Mouse (Mus musculus) myocyte (in vitro differentiated cells): ENCODE results near the gene Pno1. TPM values are rescaled to one million over a fixed set of nuclear protein-coding genes. Genes with fewer than 3 reads are reported as not detected.

ENCODE experiments used
- H3K27me3 ChIP-seq: one replicate; pipeline ENCODE4 v1.6.1; 2011; ENCODE audit not compliant: control insufficient read depth, insufficient read depth, insufficient read length
- H3K36me3 ChIP-seq: one replicate; pipeline ENCODE4 v1.6.1; 2011; ENCODE audit not compliant: control insufficient read depth, insufficient read depth
- H3K4me2 ChIP-seq: one replicate; pipeline ENCODE4 v1.6.1; 2011; ENCODE audit warnings: low read depth, control low read depth
- H3K4me3 ChIP-seq: one replicate; pipeline ENCODE4 v1.5.1; 2011; ENCODE audit warnings: mild to moderate bottlenecking, control low read depth, moderate library complexity
- H3K79me2 ChIP-seq: one replicate; pipeline ENCODE4 v1.6.1; 2011; ENCODE audit not compliant: control insufficient read depth, insufficient read depth
- H3ac ChIP-seq: one replicate; pipeline ENCODE4 v1.6.1; 2011; ENCODE audit not compliant: control insufficient read depth, insufficient read length
- CEBPB ChIP-seq: IDR thresholded peaks from 2 replicates; pipeline ENCODE4 v1.6.1; 2011; ENCODE audit warnings: mild to moderate bottlenecking, moderate library complexity; ENCODE audit not compliant: poor library complexity, insufficient read depth, severe bottlenecking
- E2F4 ChIP-seq: IDR thresholded peaks from one replicate; pipeline ENCODE4 v1.6.1; 2011; ENCODE audit warnings: mild to moderate bottlenecking, control low read depth, moderate library complexity; ENCODE audit not compliant: insufficient read depth
- MAX ChIP-seq: IDR thresholded peaks from one replicate; pipeline ENCODE4 v1.6.1; 2011; ENCODE audit warnings: low read depth, mild to moderate bottlenecking, control low read depth
- MYOD1 ChIP-seq, 3 experiments: IDR thresholded peaks; one replicate each; pipeline ENCODE4 v1.6.1; 2011; ENCODE audit warnings: control low read depth in 2 of 3, low read depth in 2 of 3, mild to moderate bottlenecking in 2 of 3, moderate library complexity in 1 of 3; ENCODE audit not compliant: insufficient read length in 2 of 3, control insufficient read depth in 1 of 3
- MYOG ChIP-seq, 3 experiments: IDR thresholded peaks; one replicate each; pipeline ENCODE4 v1.6.1; 2011; ENCODE audit warnings: control low read depth in 2 of 3, low read depth in 2 of 3, mild to moderate bottlenecking in 2 of 3; ENCODE audit not compliant: insufficient read length in 2 of 3, control insufficient read depth in 1 of 3, insufficient read depth in 1 of 3
- POLR2A ChIP-seq: IDR thresholded peaks from one replicate; pipeline ENCODE4 v1.6.1; 2011; ENCODE audit warnings: low read depth, mild to moderate bottlenecking, control low read depth, moderate library complexity; ENCODE audit not compliant: insufficient read length
- POLR2AphosphoS2 ChIP-seq: IDR thresholded peaks from one replicate; pipeline ENCODE4 v1.6.1; 2011; ENCODE audit warnings: low read depth, control low read depth; ENCODE audit not compliant: insufficient read length
- REST ChIP-seq: IDR thresholded peaks from one replicate; pipeline ENCODE4 v1.6.1; 2011; ENCODE audit warnings: mild to moderate bottlenecking, control low read depth, moderate library complexity; ENCODE audit not compliant: insufficient read depth, insufficient read length
- SRF ChIP-seq: IDR thresholded peaks from one replicate; pipeline ENCODE4 v1.6.1; 2011; ENCODE audit warnings: low read depth; ENCODE audit not compliant: control insufficient read depth, insufficient read length
- TCF12 ChIP-seq: IDR thresholded peaks from one replicate; pipeline ENCODE4 v1.6.1; 2011; ENCODE audit warnings: mild to moderate bottlenecking, control low read depth; ENCODE audit not compliant: poor library complexity, insufficient read depth, severe bottlenecking
- TCF3 ChIP-seq: IDR thresholded peaks from one replicate; pipeline ENCODE4 v1.6.1; 2011; ENCODE audit warnings: low read depth, control low read depth; ENCODE audit not compliant: insufficient read length
- USF1 ChIP-seq: IDR thresholded peaks from one replicate; pipeline ENCODE4 v1.6.1; 2011; ENCODE audit warnings: low read depth, mild to moderate bottlenecking, control low read depth, moderate library complexity
- polyA plus RNA-seq: library from polyadenylated mRNA; unstranded; fragments of >200 nt; fragmentation: generic; extraction: Trizol; gene quantifications from one replicate; pipeline ENCODE4 v1.2.1, GENCODE M21; 2012; ENCODE audit warnings: missing spikeins

Pno1 gene
- polyA plus RNA-seq, 1 experiment: 35.7 TPM

DNA sequence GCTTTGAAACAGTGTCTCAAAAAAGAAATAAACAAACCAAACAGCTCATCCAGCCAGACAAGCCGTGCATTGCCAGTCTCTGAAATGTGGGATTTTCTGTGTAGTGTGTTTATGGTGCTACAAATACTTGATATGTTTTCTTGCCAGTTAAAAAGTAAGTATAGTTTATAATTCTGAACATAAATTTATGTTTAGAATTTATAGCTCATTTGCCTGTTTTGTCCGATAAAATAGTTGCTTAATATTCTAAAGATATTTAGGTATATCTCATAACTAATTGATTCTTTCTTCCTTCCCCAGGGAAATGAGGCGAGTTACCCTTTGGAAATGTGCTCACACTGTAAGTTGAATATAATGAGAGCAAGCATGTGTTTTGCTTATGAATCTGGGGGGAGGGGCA lies 29.6 kb downstream of the Pno1 start, which contains the start of gene Wdr92:
Wdr92 (plus strand) TSS at position 301 of the 400 bp plus-strand sequence.
- H3K4me2 ChIP-seq: no peak within 1 kb of the TSS

GRCm38 (mm10) chr11:17180753-17181152 lies 30.6 kb downstream of the Pno1 start:
- H3ac ChIP-seq: no peak overlapping the region
- peaks cover 98% of the 10 kb centered on the region for H3K79me2 ChIP-seq
- no peak for TF ChIP-seq REST
- TF ChIP-seq MYOD1 (IDR thresholded peaks at IDR 0.05; ENCODE audit: control insufficient read depth in 1 of 3, insufficient read length in 2 of 3, low read depth in 2 of 3): no peak
- TF ChIP-seq MAX: no peak
- TF ChIP-seq MYOG (IDR thresholded peaks at IDR 0.05; ENCODE audit: control insufficient read depth in 1 of 3, insufficient read depth in 1 of 3, insufficient read length in 2 of 3, low read depth in 2 of 3): no peak
- TF ChIP-seq POLR2AphosphoS2: no peak
- TF ChIP-seq TCF12: no peak
- no peak for TF ChIP-seq USF1
- no peak for TF ChIP-seq CEBPB
- no peak for TF ChIP-seq E2F4
- no peak for TF ChIP-seq TCF3
- TF ChIP-seq POLR2A: no peak
- TF ChIP-seq SRF: no peak
- H3K4me3 ChIP-seq: no peak overlapping the region
- H3K4me2 ChIP-seq: no peak overlapping the region
- H3K27me3 ChIP-seq: no peaks in the 10 kb centered on the region
- no peaks in the 10 kb centered on the region for H3K36me3 ChIP-seq

More for the DNA sequence above, 29.6 kb downstream of the Pno1 start, which contains the start of gene Wdr92:
- no peak for TF ChIP-seq SRF
- TF ChIP-seq USF1: no peak
- TF ChIP-seq POLR2A: no peak
- TF ChIP-seq MAX: no peak
- no peak for TF ChIP-seq CEBPB
- TF ChIP-seq TCF12: no peak
- no peak for TF ChIP-seq REST
- no peak for TF ChIP-seq POLR2AphosphoS2
- no peak for TF ChIP-seq MYOD1 (IDR thresholded peaks at IDR 0.05; ENCODE audit: control insufficient read depth in 1 of 3, insufficient read length in 2 of 3, low read depth in 2 of 3)
- no peak for TF ChIP-seq TCF3
- no peak for TF ChIP-seq MYOG (IDR thresholded peaks at IDR 0.05; ENCODE audit: control insufficient read depth in 1 of 3, insufficient read depth in 1 of 3, insufficient read length in 2 of 3, low read depth in 2 of 3)
- no peak for TF ChIP-seq E2F4
- Histone ChIP-seq H3K4me3 (no peak within 1 kb of the TSS), H3K79me2 (peaks cover 98% of the 10 kb centered on the region), H3ac (no peak within 1 kb of the TSS), H3K36me3 (no peaks in the 10 kb centered on the region), H3K27me3 (no peaks in the 10 kb centered on the region)

GRCm38 (mm10) chr11:17176638-17177037 lies 34.7 kb downstream of the Pno1 start:
- no peak for TF ChIP-seq POLR2AphosphoS2
- no peak for TF ChIP-seq TCF12
- no peak for TF ChIP-seq USF1
- no peak for TF ChIP-seq MYOG (IDR thresholded peaks at IDR 0.05; ENCODE audit: control insufficient read depth in 1 of 3, insufficient read depth in 1 of 3, insufficient read length in 2 of 3, low read depth in 2 of 3)
- no peak for TF ChIP-seq CEBPB
- TF ChIP-seq TCF3: no peak
- TF ChIP-seq SRF: no peak
- TF ChIP-seq MAX: no peak
- TF ChIP-seq MYOD1 (IDR thresholded peaks at IDR 0.05; ENCODE audit: control insufficient read depth in 1 of 3, insufficient read length in 2 of 3, low read depth in 2 of 3): no peak
- TF ChIP-seq POLR2A: no peak
- no peak for TF ChIP-seq E2F4
- TF ChIP-seq REST: no peak
- no peaks in the 10 kb centered on the region for H3K27me3 ChIP-seq

GRCm38 (mm10) chr11:17172300-17172699 lies 39.1 kb downstream of the Pno1 start:
- no peaks in the 10 kb centered on the region for H3K36me3 ChIP-seq
- H3ac ChIP-seq: no peak overlapping the region
- H3K4me3 ChIP-seq: no peak overlapping the region
- peaks cover 100% of the 10 kb centered on the region for H3K79me2 ChIP-seq
- H3K27me3 ChIP-seq: no peaks in the 10 kb centered on the region
- no peak for TF ChIP-seq MYOG (IDR thresholded peaks at IDR 0.05; ENCODE audit: control insufficient read depth in 1 of 3, insufficient read depth in 1 of 3, insufficient read length in 2 of 3, low read depth in 2 of 3)
- TF ChIP-seq USF1: no peak
- TF ChIP-seq MYOD1 (IDR thresholded peaks at IDR 0.05; ENCODE audit: control insufficient read depth in 1 of 3, insufficient read length in 2 of 3, low read depth in 2 of 3): no peak
- TF ChIP-seq TCF12: no peak
- TF ChIP-seq REST: no peak
- TF ChIP-seq TCF3: no peak
- H3K4me2 ChIP-seq: no peak overlapping the region

More at GRCm38 (mm10) chr11:17176638-17177037, 34.7 kb downstream of the Pno1 start:
- H3K4me3 ChIP-seq: no peak overlapping the region
- no peak overlapping the region for H3ac ChIP-seq
- H3K4me2 ChIP-seq: no peak overlapping the region
- H3K36me3 ChIP-seq: no peaks in the 10 kb centered on the region
- H3K79me2 ChIP-seq: peaks cover 98% of the 10 kb centered on the region
